Mouse (Mus musculus): ENCODE data around the gene Slc22a14. TPM values are rescaled to one million over a fixed set of nuclear protein-coding genes. Genes with fewer than 3 reads are reported as not detected.

The Slc22a14 gene
- total and polyA plus RNA-seq, 3 experiments, result not detected

DNA sequence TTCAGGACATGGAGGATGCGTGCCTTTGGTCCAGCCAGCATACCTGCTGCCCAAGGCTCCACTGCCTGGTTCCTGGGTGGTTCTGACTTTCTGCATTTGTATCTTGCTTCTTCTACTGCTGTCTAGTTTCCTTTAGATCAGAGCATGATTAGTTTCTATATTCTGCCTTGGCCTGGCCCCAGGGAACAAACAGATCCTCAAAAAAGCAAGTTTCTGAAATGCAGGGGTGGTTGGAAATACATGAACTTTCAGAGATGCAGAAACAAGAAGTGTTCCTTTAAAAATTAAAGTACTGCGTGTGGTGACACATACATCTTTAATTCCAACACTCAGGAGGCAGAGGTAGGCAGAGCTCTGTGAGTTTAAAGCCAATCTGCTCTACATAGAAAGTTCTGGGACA, 30.5 kb downstream of the Slc22a14 start:
- Histone ChIP-seq H3K4me3 (ENCODE audit: control insufficient read depth in 1 of 2, insufficient read depth in 1 of 2, low read depth in 2 of 2, low read length in 2 of 2) (no peak overlapping the region), H3K9me3 (replicated peaks; ENCODE audit: insufficient read depth, low read length) (no peaks in the 10 kb centered on the region), H3K79me2 (ENCODE audit: control insufficient read depth, insufficient read depth, low read length, poor library complexity) (peaks cover 9% of the 10 kb centered on the region), H3K27me3 (ENCODE audit: control insufficient read depth in 1 of 2, insufficient read depth in 2 of 2, low read length in 2 of 2) (no peaks in the 10 kb centered on the region), H3K4me1 (ENCODE audit: control insufficient read depth in 1 of 2, insufficient read depth in 2 of 2, low read length in 2 of 2) (peaks cover 2 to 21% of the 10 kb centered on the region in 2 experiments; a peak in 3 of 4 replicates), H3K27ac (ENCODE audit: control insufficient read depth, low read depth, low read length) (no peak overlapping the region), H3K9ac (ENCODE audit: control insufficient read depth, low read depth, low read length, poor library complexity, severe bottlenecking) (no peak overlapping the region), H3K36me3 (ENCODE audit: control insufficient read depth in 1 of 2, insufficient read depth in 2 of 2, low read length in 2 of 2) (peaks cover 0 to 9% of the 10 kb centered on the region in 2 experiments; a peak in 2 of 4 replicates)
- TF ChIP-seq BHLHE40 (IDR thresholded peaks at IDR 0.05; ENCODE audit: borderline replicate concordance, low read depth, low read length) (no peak), JUND (IDR thresholded peaks at IDR 0.05; ENCODE audit: low read depth, low read length) (no peak), NELFE (IDR thresholded peaks at IDR 0.05; ENCODE audit: low read depth, low read length) (no peak), USF1 (IDR thresholded peaks at IDR 0.05; ENCODE audit: low read depth, low read length) (no peak), MYC (IDR thresholded peaks at IDR 0.05; ENCODE audit: low read depth, low read length) (no peak), ELF1 (IDR thresholded peaks at IDR 0.05; ENCODE audit: low read depth, low read length) (no peak), TBP (IDR thresholded peaks at IDR 0.05; ENCODE audit: low read depth, low read length) (no peak), GABPA (IDR thresholded peaks at IDR 0.05; ENCODE audit: low read depth, low read length) (no peak), ETS1 (IDR thresholded peaks at IDR 0.05; ENCODE audit: low read depth, low read length) (no peak), SIN3A (IDR thresholded peaks at IDR 0.05; ENCODE audit: low read length) (no peak), GATA1 (IDR thresholded peaks at IDR 0.05; ENCODE audit: low read depth, low read length) (no peak), MEF2A (IDR thresholded peaks at IDR 0.05; ENCODE audit: extremely low read depth, insufficient replicate concordance, low read depth, low read length, poor library complexity, severe bottlenecking) (no peak), POLR2AphosphoS2 (IDR thresholded peaks at IDR 0.05; ENCODE audit: low read length) (no peak)
- DNase-seq (ENCODE audit: low read depth, low spot score), result no peak

DNA sequence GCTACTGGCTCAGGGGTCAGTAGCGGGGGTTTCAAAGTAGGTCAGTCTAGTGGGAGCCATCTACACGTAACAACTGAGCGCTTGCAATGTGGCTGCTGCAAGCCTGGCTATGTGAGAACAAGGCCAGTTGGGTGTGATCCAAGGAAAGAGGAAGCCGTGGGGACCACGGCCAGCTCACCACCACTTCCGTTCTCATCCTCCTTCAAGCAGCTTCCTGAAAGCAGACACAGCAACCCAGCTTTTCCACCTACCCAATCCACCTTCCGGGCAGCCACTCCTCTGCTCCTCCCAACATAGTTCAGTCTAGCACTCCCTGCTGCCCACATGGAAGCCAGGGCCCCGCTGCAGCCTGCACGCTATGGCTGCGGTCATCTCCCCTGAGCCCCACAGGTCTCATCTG, 31.0 kb downstream of the Slc22a14 start:
- H3K9ac ChIP-seq (ENCODE audit: control insufficient read depth, low read depth, low read length, poor library complexity, severe bottlenecking), result peak overlapping the region; percentile 15
- no peaks in the 10 kb centered on the region for H3K27me3 ChIP-seq (ENCODE audit: control insufficient read depth in 1 of 2, insufficient read depth in 2 of 2, low read length in 2 of 2)
- peaks cover 4 to 26% of the 10 kb centered on the region in 2 experiments for H3K4me1 ChIP-seq (ENCODE audit: control insufficient read depth in 1 of 2, insufficient read depth in 2 of 2, low read length in 2 of 2)
- H3K4me3 ChIP-seq (ENCODE audit: control insufficient read depth in 1 of 2, insufficient read depth in 1 of 2, low read depth in 2 of 2, low read length in 2 of 2), result peak overlapping the region in 1 of 2 experiments; percentile 4; a peak in 1 of 4 replicates
- peak; percentile 84 for DNase-seq (ENCODE audit: low read depth, low spot score)
- H3K36me3 ChIP-seq (ENCODE audit: control insufficient read depth in 1 of 2, insufficient read depth in 2 of 2, low read length in 2 of 2), result peaks cover 0 to 10% of the 10 kb centered on the region in 2 experiments; a peak in 2 of 4 replicates
- TF ChIP-seq MXI1 (IDR thresholded peaks at IDR 0.05; ENCODE audit: low read depth, low read length), result peak; percentile 39
- no peak for TF ChIP-seq MAZ (IDR thresholded peaks at IDR 0.05; ENCODE audit: low read depth, low read length)
- TF ChIP-seq ELF1 (IDR thresholded peaks at IDR 0.05; ENCODE audit: low read depth, low read length), result peak; percentile 66; the same call in 1 of the 2 replicates
- TF ChIP-seq SIN3A (IDR thresholded peaks at IDR 0.05; ENCODE audit: low read length), result peak; percentile 75
- TF ChIP-seq EP300 (IDR thresholded peaks at IDR 0.05; ENCODE audit: low read depth in 1 of 2, low read length in 2 of 2), result peak in 1 of 2 experiments; percentile 34; a peak in 1 of 4 replicates
- H3K9me3 ChIP-seq (replicated peaks; ENCODE audit: insufficient read depth, low read length), result no peaks in the 10 kb centered on the region
- peaks cover 5% of the 10 kb centered on the region for H3K79me2 ChIP-seq (ENCODE audit: control insufficient read depth, insufficient read depth, low read length, poor library complexity)
- H3K27ac ChIP-seq (ENCODE audit: control insufficient read depth, low read depth, low read length), result no peak overlapping the region
